Mouse (Mus musculus) kidney, postnatal 10 days (tissue): ENCODE data around the gene Ccnt1.
"Not testable (repeated sequence)": the region's sequence is repeated elsewhere in the genome, so short reads cannot be mapped to it uniquely, and the experiment has no call there.

Source experiments
- DNase-seq: peaks from one replicate; pipeline ENCODE4 v3.0.0; 2021; ENCODE audit warnings: mixed read lengths

Gene Ccnt1

DNA sequence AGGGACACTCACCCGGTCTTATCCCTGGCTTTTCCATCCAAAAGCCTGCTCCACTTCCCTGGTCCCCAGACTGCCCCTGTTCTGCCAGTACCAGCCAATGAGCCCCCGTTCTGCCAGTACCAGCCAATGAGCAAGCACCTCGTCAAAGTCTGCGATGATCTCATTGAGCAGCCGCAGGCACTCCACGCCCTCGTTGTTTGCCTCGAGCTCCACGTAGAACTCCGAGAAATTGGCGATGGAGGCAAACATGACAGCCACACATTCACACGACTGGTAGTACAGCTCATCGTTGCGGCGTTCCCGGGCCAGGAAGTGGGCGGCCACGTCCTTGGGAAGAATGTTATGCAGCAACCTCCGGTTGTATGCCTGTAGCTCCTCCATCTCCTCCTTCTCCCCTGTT lies 23.5 kb upstream of the Ccnt1 start:
- no peak for DNase-seq

DNA sequence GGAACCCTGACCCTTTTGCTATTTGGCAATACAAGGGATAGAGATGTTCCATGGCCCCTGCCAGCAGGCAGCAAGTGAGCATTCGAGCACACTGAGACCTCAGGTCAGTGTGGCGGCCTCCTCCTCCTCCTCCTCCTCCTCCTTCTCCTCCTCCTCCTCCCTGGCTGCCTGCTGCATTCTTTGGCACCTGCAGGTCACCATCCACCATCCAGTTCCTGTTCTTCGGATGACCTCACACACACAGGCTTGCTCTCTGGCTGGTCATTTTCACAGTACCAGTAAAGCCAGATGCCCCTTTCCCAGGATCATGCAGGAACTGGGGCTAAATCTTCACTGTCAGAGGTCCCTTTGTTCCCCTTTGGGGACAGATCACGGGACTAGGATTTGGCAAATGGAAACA lies 20.7 kb upstream of the Ccnt1 start:
- no peak for DNase-seq

DNA sequence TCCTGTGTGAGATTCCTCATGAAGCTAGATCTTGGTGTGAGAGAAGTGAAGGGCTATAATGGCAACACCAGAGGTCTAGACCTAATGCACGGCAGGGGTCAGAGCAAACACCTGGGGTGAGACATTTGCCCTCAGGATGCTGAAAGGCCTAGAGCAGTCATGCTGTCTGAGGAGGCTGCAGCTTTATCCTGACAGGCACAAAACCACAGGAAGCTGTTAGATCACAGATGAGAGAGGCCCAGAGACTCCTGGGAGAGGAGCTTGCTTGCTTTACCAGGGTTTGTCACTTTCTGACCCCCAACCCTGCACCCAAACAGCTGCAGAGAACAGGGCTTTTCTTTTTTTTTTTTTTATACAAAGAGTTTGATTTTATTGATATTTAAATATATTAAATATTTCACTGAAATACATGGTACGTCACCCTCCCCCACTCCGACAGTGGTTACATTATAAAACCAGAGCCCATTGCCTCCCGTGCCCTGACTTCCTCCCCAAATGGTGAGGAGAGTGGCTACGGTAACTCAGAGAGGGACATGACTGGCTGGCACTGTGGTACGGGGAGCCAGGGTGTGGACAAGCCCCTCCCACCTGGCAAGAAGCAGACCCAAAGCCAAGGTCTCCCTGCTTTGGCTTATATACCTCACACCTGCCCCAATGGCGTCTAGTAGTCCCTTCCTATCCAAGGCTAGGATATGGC lies 19.1 kb upstream of the Ccnt1 start:
- DNase-seq: no peak

DNA sequence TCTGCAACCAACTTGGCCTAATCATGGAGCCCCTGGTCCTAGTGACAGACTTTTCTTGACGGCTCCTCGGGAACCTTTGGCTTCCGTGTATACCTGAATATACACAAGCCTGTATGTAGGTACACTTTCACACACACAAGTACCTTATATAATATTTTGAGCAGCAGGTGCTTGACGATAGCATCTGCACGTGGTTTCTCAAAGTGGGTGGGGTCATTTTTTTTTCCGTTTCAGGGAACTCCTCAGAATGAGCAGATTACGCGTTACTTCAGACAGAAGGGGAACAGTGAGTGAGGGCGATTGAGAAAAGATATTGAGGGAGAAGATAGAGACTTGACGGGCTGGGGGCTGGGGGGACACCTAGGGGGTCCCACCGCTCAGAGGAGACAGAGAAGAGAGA lies 17.0 kb upstream of the Ccnt1 start:
- no peak for DNase-seq

DNA sequence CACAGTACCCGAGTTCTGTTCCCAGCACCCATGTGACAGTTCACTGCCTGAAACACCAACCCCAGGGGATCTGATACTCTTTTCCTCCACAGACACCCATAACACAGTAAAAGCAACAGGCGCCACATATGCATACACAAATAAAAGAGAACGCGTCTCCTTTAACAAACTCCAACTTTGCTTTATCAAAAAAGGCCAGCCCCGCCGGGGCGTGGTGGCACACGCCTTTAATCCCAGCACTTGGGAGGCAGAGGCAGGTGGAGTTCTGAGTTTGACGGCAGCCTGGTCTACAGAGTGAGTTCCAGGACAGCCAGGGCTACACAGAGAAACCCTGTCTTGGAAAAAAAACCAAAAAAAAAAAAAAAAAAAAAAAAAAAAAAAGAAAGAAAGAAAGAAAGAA lies 15.4 kb upstream of the Ccnt1 start:
- DNase-seq: not testable (repeated sequence)

DNA sequence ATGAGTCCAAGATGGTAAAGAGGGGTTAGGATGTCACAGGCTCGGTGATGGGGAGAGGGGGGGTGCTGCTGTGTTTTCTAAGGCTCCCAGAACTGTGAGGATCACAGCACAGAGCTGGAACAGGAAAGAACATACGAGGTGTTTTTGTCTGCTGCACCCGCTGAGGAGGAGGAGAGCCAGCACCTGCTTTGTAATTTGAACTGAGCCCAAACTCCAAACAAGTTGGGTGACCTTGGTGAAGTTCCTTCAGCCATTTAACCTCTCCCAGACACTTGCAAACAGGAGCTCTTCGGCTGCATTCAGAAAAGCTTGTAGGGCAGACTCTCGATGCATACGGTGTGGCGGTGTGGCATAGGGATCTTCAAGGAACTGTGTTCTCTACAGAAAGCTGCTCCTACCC lies 14.7 kb upstream of the Ccnt1 start:
- DNase-seq: no peak

DNA sequence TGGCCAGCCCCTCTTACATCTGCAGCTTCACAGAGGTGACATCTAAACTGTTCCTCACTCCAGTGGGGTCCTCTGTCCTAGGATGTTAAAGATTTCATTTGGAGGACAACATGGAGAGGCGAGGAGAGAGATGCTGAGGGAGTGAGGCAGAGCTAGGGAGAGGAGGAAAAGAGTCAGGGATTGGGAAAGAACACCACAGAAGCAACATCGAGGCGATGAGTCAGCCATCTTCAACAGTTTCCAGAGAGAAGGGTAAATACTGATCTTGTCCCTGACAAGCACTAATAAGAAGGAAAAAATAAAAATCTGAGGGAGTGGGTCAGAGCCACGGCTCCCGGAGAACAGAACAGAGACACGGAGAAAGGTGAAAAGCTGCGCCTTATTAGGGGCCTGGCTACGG lies 12.3 kb upstream of the Ccnt1 start:
- DNase-seq: no peak

DNA sequence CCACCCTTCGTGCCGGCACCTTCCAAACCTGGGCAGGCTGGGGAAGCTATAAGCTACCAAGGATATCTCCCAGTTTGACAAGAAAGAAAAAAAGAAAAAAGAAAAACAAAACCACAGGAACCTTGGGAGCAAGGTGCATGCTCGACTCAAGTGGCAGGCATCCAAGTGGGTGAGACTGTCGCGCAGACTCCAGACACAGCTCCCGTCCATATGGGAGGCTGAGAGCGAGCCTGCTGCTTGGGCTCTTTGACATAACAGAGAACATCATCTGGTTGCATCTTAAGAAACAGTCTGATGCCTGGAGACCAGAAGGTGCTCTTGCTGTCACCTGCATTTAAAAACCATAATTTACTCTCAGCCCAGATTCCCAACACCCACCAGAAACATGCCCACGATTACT lies 11.7 kb upstream of the Ccnt1 start:
- DNase-seq: peak; percentile 74

DNA sequence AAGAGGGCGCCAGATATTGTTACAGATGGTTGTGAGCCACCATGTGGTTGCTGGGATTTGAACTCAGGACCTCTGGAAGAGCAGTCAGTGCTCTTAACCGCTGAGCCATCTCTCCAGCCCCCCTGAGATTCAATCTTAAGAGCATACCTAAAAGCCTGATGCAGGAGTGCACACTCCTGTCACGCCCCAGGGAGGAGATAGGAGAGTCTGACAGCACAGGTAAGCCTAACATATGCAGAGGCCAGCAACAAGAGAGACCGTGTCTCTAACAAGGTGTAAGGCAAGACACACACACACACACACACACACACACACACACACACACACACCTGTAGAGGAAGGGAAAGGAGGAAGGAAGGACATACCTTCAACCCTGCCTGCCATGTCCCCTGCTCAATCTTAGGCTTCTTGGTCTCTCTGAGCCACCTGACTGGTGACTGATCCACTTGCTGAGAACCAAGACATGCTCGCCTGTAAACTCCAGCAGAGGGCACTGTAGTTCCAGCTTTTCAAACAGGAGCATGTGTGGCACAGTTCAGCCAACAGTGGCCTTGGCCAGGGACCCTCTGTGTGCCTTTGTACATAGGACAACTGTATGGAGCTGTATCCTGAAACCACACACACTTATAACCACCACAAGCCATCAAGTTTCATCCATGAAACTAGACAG lies 9.2 kb upstream of the Ccnt1 start:
- peak; percentile 90 for DNase-seq

DNA sequence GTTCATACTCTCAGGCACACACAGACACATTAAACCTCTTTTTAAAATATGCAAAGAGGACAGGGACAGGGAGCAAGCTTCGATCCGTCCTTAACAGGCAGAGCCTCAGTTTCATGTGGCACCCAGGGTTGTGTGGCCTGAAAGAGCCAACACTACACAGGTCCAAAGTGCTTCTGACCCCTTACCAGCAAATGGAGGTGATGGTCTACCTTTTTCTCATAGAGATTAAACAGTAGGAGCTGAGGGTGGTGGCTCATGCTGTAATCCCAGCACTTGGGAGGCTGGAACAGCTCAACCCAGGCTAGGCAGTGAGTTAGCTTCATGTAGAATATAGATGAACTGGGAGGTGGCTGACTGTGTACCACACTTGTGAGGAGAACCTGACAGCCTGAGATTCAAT lies 8.6 kb upstream of the Ccnt1 start:
- no peak for DNase-seq

DNA sequence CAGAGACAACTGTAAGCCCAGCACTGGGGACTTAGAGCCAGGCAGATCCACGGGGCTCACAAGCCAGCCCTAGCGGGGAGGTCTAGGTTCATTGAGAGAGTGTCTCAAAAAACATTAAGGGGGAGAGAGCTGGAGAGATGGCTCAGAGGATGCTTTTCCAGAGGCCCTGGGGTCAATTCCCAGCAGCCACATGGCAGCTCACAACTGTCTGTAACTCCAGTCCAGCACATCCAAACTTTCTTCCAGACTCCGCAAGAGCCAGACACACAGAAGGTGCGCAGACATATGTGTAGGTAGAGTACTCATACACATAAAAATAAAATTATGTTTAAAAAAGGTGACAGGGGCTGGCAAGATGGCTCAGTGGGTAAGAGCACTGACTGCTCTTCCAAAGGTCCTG lies 2.6 kb upstream of the Ccnt1 start:
- no peak for DNase-seq

DNA sequence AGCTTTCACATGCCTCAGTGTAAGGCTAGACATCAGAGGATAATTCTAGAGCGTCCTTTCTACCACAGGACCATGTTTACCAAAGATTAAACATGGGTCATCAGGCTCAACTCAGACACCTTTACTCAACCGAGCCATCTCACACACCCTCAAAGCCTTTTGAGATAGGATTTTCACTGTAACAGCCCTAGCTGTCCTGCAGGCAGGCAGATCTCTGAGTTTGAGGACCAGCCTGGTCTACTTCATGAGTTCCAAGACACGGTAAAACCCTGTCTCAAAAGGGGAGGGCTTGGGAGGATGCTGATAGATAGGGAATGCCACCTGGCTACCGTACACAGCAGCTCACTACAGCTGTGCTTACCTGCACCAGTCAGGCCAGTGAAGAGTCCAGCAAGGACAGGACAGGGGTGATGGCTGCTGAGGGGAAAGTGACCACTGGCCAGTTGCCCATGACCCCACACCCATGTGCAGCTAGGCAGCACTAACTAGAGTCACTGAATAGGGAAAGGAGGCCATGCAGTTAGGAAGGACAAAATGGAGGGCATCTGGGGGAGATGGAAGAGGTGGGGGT lies 843 bp downstream of the Ccnt1 start:
- DNase-seq: no peak

DNA sequence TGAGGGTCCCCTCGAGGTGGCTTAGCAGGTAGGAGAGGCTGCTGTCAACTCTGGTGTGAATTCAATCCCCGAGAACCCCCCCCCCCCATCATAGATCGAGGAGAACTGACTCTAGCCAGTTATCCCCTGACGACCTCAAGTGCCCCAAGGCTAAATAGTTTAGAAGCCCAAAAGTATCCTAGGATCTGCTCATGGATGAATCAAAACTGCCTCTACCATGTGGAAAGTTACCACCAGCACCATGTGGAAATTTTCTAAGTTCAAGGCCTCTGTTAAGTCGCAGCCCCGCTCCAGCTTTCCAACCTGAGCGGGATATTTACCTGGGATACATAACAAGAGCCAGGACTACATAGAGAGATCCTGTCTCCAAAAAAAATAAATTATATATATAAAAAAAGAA lies 1.5 kb downstream of the Ccnt1 start:
- no peak for DNase-seq

DNA sequence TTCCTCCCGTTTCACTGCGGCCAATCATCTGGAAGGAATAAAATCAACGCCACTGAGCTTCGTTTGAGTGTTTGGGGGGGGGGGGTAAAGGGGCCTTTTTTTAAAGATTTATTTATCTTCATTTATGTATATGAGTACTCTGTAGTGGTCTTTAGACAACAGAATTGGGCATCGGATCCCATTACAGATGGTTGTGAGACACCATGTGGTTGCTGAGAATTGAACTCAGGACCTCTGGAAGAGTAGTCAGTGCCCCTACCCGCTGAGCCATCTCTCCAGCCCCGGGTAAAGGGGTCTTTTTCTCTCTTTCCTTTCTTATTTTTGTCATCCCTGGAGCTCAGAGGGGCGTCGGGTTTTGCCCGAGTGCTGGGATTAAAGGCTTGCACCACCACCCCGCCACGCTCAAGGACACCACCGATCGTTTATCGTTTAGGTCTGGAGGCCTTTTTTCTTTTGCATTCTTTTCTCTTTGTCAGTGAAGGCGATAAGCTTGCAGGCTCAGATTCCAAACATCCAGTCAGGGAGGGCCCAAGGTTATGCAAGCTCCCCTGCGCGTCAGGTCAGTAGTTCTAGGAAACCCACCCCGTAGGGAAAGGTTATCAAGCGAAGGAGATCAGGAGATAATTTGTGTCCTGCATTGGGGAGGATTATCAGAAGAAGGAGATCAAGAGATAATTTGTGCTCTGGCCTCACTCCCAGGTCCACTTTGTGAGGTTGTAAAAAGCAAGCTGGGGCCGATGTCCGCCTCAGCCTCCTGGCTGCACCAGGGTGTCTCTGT lies 2.3 kb downstream of the Ccnt1 start:
- DNase-seq: no peak

DNA sequence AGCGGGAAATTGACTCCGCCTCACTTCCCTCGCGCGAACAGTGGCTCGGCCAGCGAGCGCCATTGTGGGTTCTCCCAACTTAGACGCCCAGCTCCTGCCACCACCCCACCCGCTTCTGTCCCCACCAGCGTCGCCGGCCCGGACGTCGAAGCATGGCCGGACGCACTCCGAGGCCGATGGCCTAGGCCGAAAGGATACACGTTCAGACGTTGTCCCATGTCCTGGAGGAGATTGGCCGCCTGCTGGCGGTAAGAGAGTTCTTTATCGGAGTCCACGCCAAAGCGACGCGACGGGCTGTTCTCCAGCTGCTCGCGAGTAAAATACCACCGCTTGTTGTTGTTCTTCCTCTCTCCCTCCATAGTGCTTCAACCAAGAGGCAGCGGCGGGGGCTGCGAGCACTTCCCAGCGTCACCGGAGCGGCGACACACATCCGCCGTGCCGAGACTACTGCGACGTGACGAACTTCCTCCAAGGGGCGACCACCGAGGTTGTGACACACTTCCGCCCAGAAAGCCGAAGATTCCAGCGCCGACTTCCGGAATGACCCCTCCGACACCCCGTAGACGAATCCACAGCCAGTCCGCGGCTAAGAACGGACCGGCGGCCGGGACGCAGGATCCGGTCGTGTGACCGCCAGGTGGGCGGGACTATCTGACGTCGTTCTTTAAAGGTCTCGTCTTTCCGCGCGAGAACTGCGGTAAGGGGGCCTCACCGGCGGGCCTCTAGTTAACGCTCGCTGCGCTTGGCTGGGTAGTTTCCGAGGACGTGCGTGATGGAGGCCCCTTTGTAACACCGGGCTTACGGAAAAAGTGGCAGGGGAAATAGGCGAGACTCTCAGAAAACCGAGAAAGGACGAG lies 3.2 kb downstream of the Ccnt1 start:
- peak; percentile 100 for DNase-seq

DNA sequence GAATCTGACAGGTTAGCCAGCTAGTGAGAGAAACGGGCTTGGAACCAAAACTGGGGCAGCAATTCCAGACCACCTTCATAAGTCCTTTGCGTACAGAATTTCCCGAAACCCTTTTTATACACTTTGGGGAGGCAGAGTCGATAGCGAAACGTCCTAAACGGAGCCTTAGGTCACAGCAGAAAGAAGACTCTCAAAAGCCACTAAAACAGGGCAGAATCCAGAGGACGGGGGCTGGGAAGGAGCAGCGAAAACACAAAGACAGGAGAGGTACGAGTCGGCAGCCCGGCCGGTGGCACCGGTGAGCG lies 3.8 kb downstream of the Ccnt1 start:
- DNase-seq: no peak

DNA sequence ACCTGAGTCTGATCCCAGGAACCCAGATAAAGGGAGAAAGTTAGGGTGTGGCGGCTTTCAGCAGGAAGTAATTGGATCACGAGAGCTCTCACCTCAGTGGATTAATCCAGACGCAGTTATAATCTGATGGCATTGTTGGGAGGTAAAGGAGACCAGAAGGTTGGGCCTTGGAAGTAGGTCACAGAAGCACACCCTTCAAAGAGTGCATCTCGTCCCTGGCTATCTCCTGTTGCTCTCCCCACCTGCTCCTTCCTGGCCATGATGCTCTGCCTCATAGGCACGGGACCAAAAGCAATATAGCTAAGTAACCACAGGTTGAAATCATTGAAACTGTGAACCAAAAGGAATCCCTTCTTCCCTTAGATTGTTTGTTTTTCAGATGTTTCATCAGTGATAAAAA lies 13.5 kb downstream of the Ccnt1 start:
- no peak for DNase-seq

DNA sequence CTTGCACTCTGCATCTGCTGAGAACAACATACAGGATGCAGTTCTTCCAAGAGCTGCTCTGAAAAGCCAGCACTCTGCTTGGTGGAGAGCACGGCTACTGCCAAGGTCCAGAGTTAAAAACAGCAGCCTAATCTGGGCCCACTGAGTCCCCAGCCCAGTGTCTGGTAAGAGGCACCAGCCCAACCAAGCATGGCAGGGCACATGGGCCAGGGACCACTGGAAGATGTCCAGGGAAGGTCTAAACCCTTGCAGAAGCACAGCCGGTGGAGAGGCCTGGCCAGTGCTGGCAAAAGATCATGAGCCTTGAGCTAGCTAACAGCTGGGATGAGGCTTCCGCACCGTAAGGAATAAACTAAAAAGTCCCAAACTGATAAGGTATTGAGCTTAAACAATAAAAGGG lies 14.8 kb downstream of the Ccnt1 start:
- no peak for DNase-seq

DNA sequence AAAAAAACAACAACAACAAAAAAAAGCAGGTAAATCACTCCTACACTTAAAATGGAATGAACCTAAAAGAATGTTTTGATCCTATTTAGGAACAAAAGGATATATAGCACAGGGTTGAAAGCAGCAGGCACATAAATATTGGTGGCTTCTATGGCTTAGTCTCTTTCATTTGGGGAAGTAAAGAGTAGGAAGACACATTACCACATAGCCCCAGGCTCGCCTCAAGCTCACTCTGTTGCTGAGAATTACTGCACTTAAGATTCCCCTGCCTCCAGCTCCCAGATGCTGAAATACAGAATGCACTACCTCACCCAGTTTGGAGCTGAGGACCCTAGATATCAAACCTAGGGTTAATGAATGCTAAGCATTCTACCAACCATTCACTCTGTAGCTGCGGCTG lies 18.0 kb downstream of the Ccnt1 start:
- no peak for DNase-seq

DNA sequence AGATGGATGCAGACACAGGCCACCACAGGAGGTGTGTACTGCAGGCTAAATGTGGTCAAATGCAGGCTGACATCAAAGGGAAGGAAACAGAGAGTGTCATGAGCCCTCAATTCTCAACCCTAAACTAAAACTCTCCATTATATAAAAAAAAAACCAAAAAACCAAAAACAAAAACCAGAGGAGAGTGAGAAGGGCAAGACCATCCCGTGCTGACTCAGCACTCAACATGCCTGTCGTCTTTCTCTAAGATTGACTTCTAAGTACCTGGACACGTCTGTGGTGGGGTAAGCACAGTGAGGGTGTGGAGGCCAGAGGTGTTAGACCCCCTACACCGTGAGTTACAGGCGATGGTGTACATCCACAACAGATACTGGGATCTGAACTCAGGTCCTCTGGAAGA lies 23.9 kb downstream of the Ccnt1 start:
- DNase-seq: no peak

DNA sequence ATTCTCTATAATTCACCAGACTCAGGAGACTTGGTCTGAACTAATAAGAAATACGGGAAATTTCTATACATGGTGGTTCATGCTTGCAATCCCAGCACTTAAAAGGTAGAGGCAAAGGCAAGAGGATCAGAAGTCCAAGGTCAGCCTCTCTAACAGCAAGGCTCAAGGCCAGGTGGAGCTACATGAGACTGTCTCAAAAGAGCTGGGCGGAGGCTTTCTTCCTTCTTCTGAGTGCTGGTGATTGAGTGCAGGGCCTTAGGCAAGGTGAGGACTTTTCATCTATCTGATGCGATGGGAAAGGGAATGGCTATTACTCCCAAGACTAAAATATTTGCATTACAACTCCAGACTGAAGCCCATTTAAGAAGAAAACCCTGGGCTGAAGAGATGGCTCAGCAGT lies 25.6 kb downstream of the Ccnt1 start:
- no peak for DNase-seq

DNA sequence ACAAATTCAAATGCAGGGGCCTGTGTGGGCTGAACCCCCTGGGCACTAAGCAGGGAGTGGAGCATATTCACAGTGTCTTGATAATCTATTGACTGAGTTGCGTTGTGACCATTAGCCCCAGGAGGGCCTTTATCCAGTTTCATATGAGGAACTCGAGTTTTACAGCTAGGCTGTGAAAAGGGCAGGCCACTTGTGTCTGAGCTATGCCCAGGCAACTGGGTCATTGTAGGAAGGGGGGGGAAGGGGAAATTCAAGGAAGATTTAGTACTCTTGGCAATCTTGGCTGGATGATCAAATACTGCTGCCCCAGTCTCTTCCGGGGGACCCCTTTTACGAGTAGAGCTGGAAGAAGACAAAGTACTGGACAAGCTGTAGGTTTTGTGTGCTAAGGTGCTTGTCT lies 27.4 kb downstream of the Ccnt1 start:
- no peak for DNase-seq

DNA sequence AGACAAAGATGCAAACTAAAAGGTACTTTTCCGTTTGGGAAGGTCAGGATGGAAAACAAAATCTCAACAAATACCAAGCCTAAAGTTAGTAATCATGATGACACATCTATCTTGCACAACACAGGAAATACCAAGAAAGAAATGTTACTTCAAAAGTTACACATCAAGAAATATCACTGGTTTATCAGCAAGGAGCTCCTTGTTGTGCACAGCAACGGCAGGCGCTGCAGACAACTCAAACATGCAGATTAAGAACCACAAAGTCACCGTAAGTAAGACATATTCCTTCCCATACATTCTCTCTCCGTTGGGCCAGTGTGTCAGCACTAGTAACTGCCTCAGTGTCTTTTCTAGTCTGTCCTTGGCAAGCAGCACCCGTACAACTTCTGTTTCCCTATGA lies 29.7 kb downstream of the Ccnt1 start:
- DNase-seq: no peak
